Mouse (Mus musculus) forelimb bud, embryonic 11.5 days (tissue): ENCODE measurements at regions not wholly inside any gene's neighbourhood (a gene's known extent, or its start where the extent isn't known, plus 50 kb on each side); places are given as distances from the start of the nearest gene placed in this dataset.

Experiments
- DNase-seq: peaks from one replicate; pipeline ENCODE4 v3.0.0-alpha.2; 2012; ENCODE audit warnings: low read depth, low spot score

GRCm38 (mm10) chr6:98613030-98613429, 270.5 kb upstream of the Gm765 start:
- DNase-seq = no peak

GRCm38 (mm10) chr6:98609133-98609532, 266.6 kb upstream of the Gm765 start:
- DNase-seq = no peak

- no peak for DNase-seq
Observed at GRCm38 (mm10) chr6:98606680-98607079, 264.1 kb upstream of the Gm765 start.

GRCm38 (mm10) chr6:98597612-98598011, 255.1 kb upstream of the Gm765 start:
- DNase-seq = no peak

GRCm38 (mm10) chr6:98590989-98591388, 248.4 kb upstream of the Gm765 start:
- DNase-seq = no peak

- no peak for DNase-seq
Observed at GRCm38 (mm10) chr6:98588979-98589378, 246.4 kb upstream of the Gm765 start.

- DNase-seq = no peak
Observed at GRCm38 (mm10) chr6:98584541-98584940, 242.0 kb upstream of the Gm765 start.

GRCm38 (mm10) chr6:98582826-98583225, 240.3 kb upstream of the Gm765 start:
- no peak for DNase-seq

GRCm38 (mm10) chr6:98575227-98575626, 232.7 kb upstream of the Gm765 start:
- no peak for DNase-seq

GRCm38 (mm10) chr6:98555702-98556101, 213.1 kb upstream of the Gm765 start:
- DNase-seq = no peak

- no peak for DNase-seq
Observed at GRCm38 (mm10) chr6:98553922-98554321, 211.4 kb upstream of the Gm765 start.

- DNase-seq = no peak
Observed at GRCm38 (mm10) chr6:98551781-98552180, 209.2 kb upstream of the Gm765 start.

- no peak for DNase-seq
Observed at GRCm38 (mm10) chr6:98526882-98527440, 184.4 kb upstream of the Gm765 start.

- peak; percentile 81 for DNase-seq
Observed at GRCm38 (mm10) chr6:98525286-98525685, 182.7 kb upstream of the Gm765 start.

- no peak for DNase-seq
Observed at GRCm38 (mm10) chr6:98524659-98525058, 182.1 kb upstream of the Gm765 start.

GRCm38 (mm10) chr6:98521526-98521925, 179.0 kb upstream of the Gm765 start:
- DNase-seq = peak; percentile 63

GRCm38 (mm10) chr6:98514826-98515225, 172.3 kb upstream of the Gm765 start:
- DNase-seq = no peak

- no peak for DNase-seq
Observed at GRCm38 (mm10) chr6:98514376-98514775, 171.8 kb upstream of the Gm765 start.

GRCm38 (mm10) chr6:98513217-98513616, 170.7 kb upstream of the Gm765 start:
- no peak for DNase-seq

- no peak for DNase-seq
Observed at GRCm38 (mm10) chr6:98502726-98503125, 160.2 kb upstream of the Gm765 start.

GRCm38 (mm10) chr6:98499721-98500120, 157.2 kb upstream of the Gm765 start:
- no peak for DNase-seq

- DNase-seq = no peak
Observed at GRCm38 (mm10) chr6:98486626-98487025, 144.1 kb upstream of the Gm765 start.

- DNase-seq = no peak
Observed at GRCm38 (mm10) chr6:98483319-98484123, 141.0 kb upstream of the Gm765 start.
